ENCODE assay signal across 29 mouse cellular contexts in genomic region chr10:110120572-110120971, GRCm38 (mm10).
DNase-seq lines count a peak whose midpoint lies in the region; ATAC-seq and TF ChIP-seq lines count a peak whose summit lies in the region.
"Had no signal": no experiment of that assay in that cellular context is flagged by ENCODE, and none has a peak within 500 bp of the region (broad histone marks: within the 10 kb centered on the region; RNA-seq: fewer than 3 reads in every experiment).

No protein-coding gene starts in this region.

- intact Hi-C loops in heart, adult 2 months (cut with DNase I) = loop anchor here (10.0 kb wide), 1 partner anchor 614 kb away; no protein-coding TSS in a partner anchor

- H3K27me3 ChIP-seq in heart, adult 2 months (ENCODE audit: control insufficient read depth, insufficient read depth, low read length) = no peaks in the 10 kb centered on the region
- H3K27me3 ChIP-seq in kidney, postnatal 0 days (ENCODE audit: insufficient read depth, low read length) = no peaks in the 10 kb centered on the region
- H3K27me3 ChIP-seq in midbrain, embryonic 14.5 days (ENCODE audit: control insufficient read depth, insufficient read depth, low read length) = no peaks in the 10 kb centered on the region
- H3K27me3 ChIP-seq in midbrain, embryonic 13.5 days = no peaks in the 10 kb centered on the region
- H3K27me3 ChIP-seq: embryonic facial prominence, embryonic 12.5 days; forebrain, embryonic 15.5 days; heart, embryonic 15.5 days; intestine, embryonic 15.5 days; limb, embryonic 15.5 days; liver, embryonic 13.5 days; megakaryocyte, embryonic 14.5 days; midbrain, embryonic 15.5 days had no signal

- no peak overlapping the region for H3K4me3 ChIP-seq in heart, adult 2 months
- no peak overlapping the region for H3K4me3 ChIP-seq in kidney, postnatal 0 days (replicated peaks; ENCODE audit: low read depth, low read length)
- no peak overlapping the region for H3K4me3 ChIP-seq in midbrain, embryonic 14.5 days (replicated peaks; ENCODE audit: low read depth, low read length)
- H3K4me3 ChIP-seq in midbrain, embryonic 13.5 days (replicated peaks) = no peak overlapping the region
- H3K4me3 ChIP-seq: embryonic facial prominence, embryonic 12.5 days; forebrain, embryonic 15.5 days; heart, embryonic 15.5 days; intestine, embryonic 15.5 days; limb, embryonic 10.5 days; limb, embryonic 15.5 days; liver, embryonic 13.5 days; megakaryocyte, embryonic 14.5 days; midbrain, embryonic 15.5 days had no signal

- no peak for TF ChIP-seq EP300 in heart, adult 2 months (IDR thresholded peaks at IDR 0.05; ENCODE audit: insufficient read depth, low read depth, low read length)

- H3K27ac ChIP-seq in heart, adult 2 months = no peak overlapping the region
- no peak overlapping the region for H3K27ac ChIP-seq in kidney, postnatal 0 days
- H3K27ac ChIP-seq in midbrain, embryonic 14.5 days (replicated peaks; ENCODE audit: low read depth, low read length) = no peak overlapping the region
- no peak overlapping the region for H3K27ac ChIP-seq in midbrain, embryonic 13.5 days
- H3K27ac ChIP-seq: embryonic facial prominence, embryonic 12.5 days; forebrain, embryonic 15.5 days; heart, embryonic 15.5 days; intestine, embryonic 15.5 days; limb, embryonic 10.5 days; limb, embryonic 15.5 days; liver, embryonic 13.5 days; midbrain, embryonic 15.5 days had no signal

- no peak for ATAC-seq in kidney, postnatal 0 days (replicated peaks; ENCODE audit: low FRiP score, low read depth)
- ATAC-seq in midbrain, embryonic 14.5 days (ENCODE audit: low FRiP score, low TSS enrichment) = no peak
- ATAC-seq in midbrain, embryonic 13.5 days = no peak
- no peak for ATAC-seq in megakaryocyte progenitor cell, adult 5-6 weeks (replicated peaks; ENCODE audit: poor library complexity)
- ATAC-seq: CD4-positive, CD25-positive, alpha-beta regulatory T cell, adult 4 months; forebrain, embryonic 15.5 days; hindbrain, embryonic 16.5 days; intestine, embryonic 15.5 days; midbrain, embryonic 15.5 days had no signal

- no peaks in the 10 kb centered on the region for H3K9me3 ChIP-seq in kidney, postnatal 0 days (replicated peaks; ENCODE audit: low read length)
- no peaks in the 10 kb centered on the region for H3K9me3 ChIP-seq in midbrain, embryonic 14.5 days (ENCODE audit: control insufficient read depth, low read length)
- H3K9me3 ChIP-seq in midbrain, embryonic 13.5 days = no peaks in the 10 kb centered on the region
- H3K9me3 ChIP-seq: embryonic facial prominence, embryonic 12.5 days; forebrain, embryonic 15.5 days; heart, embryonic 15.5 days; intestine, embryonic 15.5 days; limb, embryonic 10.5 days; limb, embryonic 15.5 days; liver, embryonic 13.5 days; midbrain, embryonic 15.5 days had no signal

- DNase-seq in heart, adult 2 months = no peak
- DNase-seq in heart, postnatal 4 days = no peak
- DNase-seq in kidney, postnatal 0 days (ENCODE audit: low spot score) = peak; percentile 59
- DNase-seq in kidney, adult 9 months = no peak
- peak; percentile 30 for DNase-seq in midbrain, embryonic 14.5 days
- DNase-seq: adrenal gland, postnatal 14 days; cerebellum, adult 11-12 months; cerebellum, adult 9-11 months; embryo, embryonic 11 days; heart, postnatal 36 days; kidney, postnatal 25 days; liver, embryonic 13.5 days; lung, adult 18-20 months; lung, postnatal 36 days; right cerebral cortex, postnatal 25 days; thymus, adult 2 months; thymus, postnatal 36 days had no signal

- TF ChIP-seq POLR2A in heart, adult 2 months (IDR thresholded peaks at IDR 0.05; ENCODE audit: insufficient read depth, low read depth, low read length) = no peak

- TF ChIP-seq CTCF in heart, adult 2 months (IDR thresholded peaks at IDR 0.05) = peak; percentile 40
- peak; percentile 63 for TF ChIP-seq CTCF in kidney, postnatal 0 days (IDR thresholded peaks at IDR 0.05; ENCODE audit: low read depth)

- no peak overlapping the region for H3K4me2 ChIP-seq in kidney, postnatal 0 days (ENCODE audit: low read length)
- H3K4me2 ChIP-seq in midbrain, embryonic 14.5 days (ENCODE audit: low read length) = no peak overlapping the region
- no peak overlapping the region for H3K4me2 ChIP-seq in midbrain, embryonic 13.5 days (replicated peaks)
- H3K4me2 ChIP-seq: embryonic facial prominence, embryonic 12.5 days; forebrain, embryonic 15.5 days; heart, embryonic 15.5 days; intestine, embryonic 15.5 days; limb, embryonic 15.5 days; liver, embryonic 13.5 days; midbrain, embryonic 15.5 days had no signal

- H3K36me3 ChIP-seq in heart, adult 2 months (ENCODE audit: control insufficient read depth, insufficient read depth, low read length) = no peaks in the 10 kb centered on the region
- H3K36me3 ChIP-seq in kidney, postnatal 0 days (ENCODE audit: insufficient read depth, low read length) = no peaks in the 10 kb centered on the region
- H3K36me3 ChIP-seq in midbrain, embryonic 14.5 days (ENCODE audit: control insufficient read depth, insufficient read depth, low read length) = no peaks in the 10 kb centered on the region
- no peaks in the 10 kb centered on the region for H3K36me3 ChIP-seq in midbrain, embryonic 13.5 days
- H3K36me3 ChIP-seq: embryonic facial prominence, embryonic 12.5 days; forebrain, embryonic 15.5 days; heart, embryonic 15.5 days; intestine, embryonic 15.5 days; limb, embryonic 10.5 days; limb, embryonic 15.5 days; liver, embryonic 13.5 days; midbrain, embryonic 15.5 days had no signal

- no peaks in the 10 kb centered on the region for H3K4me1 ChIP-seq in heart, adult 2 months (ENCODE audit: control insufficient read depth, insufficient read depth, low read length)
- H3K4me1 ChIP-seq in kidney, postnatal 0 days (replicated peaks; ENCODE audit: insufficient read depth, low read length) = no peaks in the 10 kb centered on the region
- H3K4me1 ChIP-seq in midbrain, embryonic 14.5 days (ENCODE audit: control insufficient read depth, insufficient read depth, low read length) = 0 out of 2 replicates have a peak, but pooled peaks cover 5% of the 10 kb centered on the region
- peaks cover 6% of the 10 kb centered on the region for H3K4me1 ChIP-seq in midbrain, embryonic 13.5 days (replicated peaks)
- H3K4me1 ChIP-seq: embryonic facial prominence, embryonic 12.5 days; heart, embryonic 15.5 days; intestine, embryonic 15.5 days; limb, embryonic 10.5 days; limb, embryonic 15.5 days; liver, embryonic 13.5 days; megakaryocyte, embryonic 14.5 days; midbrain, embryonic 15.5 days had no signal

- H3K79me2 ChIP-seq in heart, adult 2 months (replicated peaks; ENCODE audit: control insufficient read depth, insufficient read depth, low read length) = no peaks in the 10 kb centered on the region

- H3K9ac ChIP-seq in heart, adult 2 months (ENCODE audit: low read depth, low read length) = no peak overlapping the region
- H3K9ac ChIP-seq in kidney, postnatal 0 days (ENCODE audit: low read depth, low read length) = no peak overlapping the region
- no peak overlapping the region for H3K9ac ChIP-seq in midbrain, embryonic 14.5 days (replicated peaks; ENCODE audit: low read length)
- H3K9ac ChIP-seq in midbrain, embryonic 13.5 days (replicated peaks) = no peak overlapping the region
- H3K9ac ChIP-seq: embryonic facial prominence, embryonic 12.5 days; forebrain, embryonic 15.5 days; heart, embryonic 15.5 days; intestine, embryonic 15.5 days; limb, embryonic 15.5 days; liver, embryonic 13.5 days; midbrain, embryonic 15.5 days had no signal

Comparison
In these comparisons a context has a peak if more than half of its experiments do, and no peak if none do; other contexts are left out.
1. DNase-seq: peak in kidney, postnatal 0 days (single experiment) and midbrain, embryonic 14.5 days (single experiment); none in heart, adult 2 months (0 of 2), heart, postnatal 4 days (single experiment) and kidney, adult 9 months (single experiment).